Comparison of ENCODE assay signal across 22 mouse cellular contexts in genomic region chr12:95056926-95057325, GRCm38 (mm10).
A peak's percentile ranks its signal among the peaks of the same experiment; 100 is the strongest.
DNase-seq lines count a peak whose midpoint lies in the region; ATAC-seq lines count a peak whose summit lies in the region.
"Had no signal": no experiment of that assay in that cellular context is flagged by ENCODE, and none has a peak within 500 bp of the region (broad histone marks: within the 10 kb centered on the region; RNA-seq: fewer than 3 reads in every experiment).

No protein-coding gene starts in this region.

- H3K4me2 ChIP-seq in hindbrain, embryonic 12.5 days (replicated peaks), result no peak overlapping the region
- no peak overlapping the region for H3K4me2 ChIP-seq in hindbrain, embryonic 16.5 days (ENCODE audit: low read length)
- H3K4me2 ChIP-seq in midbrain, embryonic 12.5 days (replicated peaks), result no peak overlapping the region
- no peak overlapping the region for H3K4me2 ChIP-seq in midbrain, embryonic 14.5 days (ENCODE audit: low read length)
- H3K4me2 ChIP-seq: embryonic facial prominence, embryonic 15.5 days; heart, embryonic 13.5 days; limb, embryonic 13.5 days; liver, embryonic 13.5 days; lung, embryonic 14.5 days; neural tube, embryonic 13.5 days had no signal

- H3K4me3 ChIP-seq in hindbrain, embryonic 12.5 days, result no peak overlapping the region
- no peak overlapping the region for H3K4me3 ChIP-seq in hindbrain, embryonic 16.5 days (ENCODE audit: low read length)
- H3K4me3 ChIP-seq in midbrain, embryonic 12.5 days, result no peak overlapping the region
- no peak overlapping the region for H3K4me3 ChIP-seq in midbrain, embryonic 14.5 days (replicated peaks; ENCODE audit: low read depth, low read length)
- H3K4me3 ChIP-seq: embryonic facial prominence, embryonic 15.5 days; heart, embryonic 13.5 days; limb, embryonic 13.5 days; liver, embryonic 13.5 days; neural tube, embryonic 13.5 days had no signal

- peak; percentile 48 to 52 for DNase-seq in cerebellum, postnatal 10 days
- DNase-seq in cerebellum, adult 8-10 months, result no peak
- no peak for DNase-seq in midbrain, embryonic 14.5 days
- peak; percentile 27 for DNase-seq in telencephalon, adult 2 months (ENCODE audit: low read depth, low spot score)
- no peak for DNase-seq in thymus, postnatal 14 days
- DNase-seq: adrenal gland, adult 2 months; gastrocnemius, postnatal 10 days; heart, adult 11 months; kidney, adult 2 months; kidney, postnatal 10 days; liver, embryonic 13.5 days; lung, embryonic 14.5 days; lung, postnatal 4 days; thymus, postnatal 25 days had no signal

- H3K9ac ChIP-seq in hindbrain, embryonic 12.5 days, result no peak overlapping the region
- no peak overlapping the region for H3K9ac ChIP-seq in hindbrain, embryonic 16.5 days (ENCODE audit: low read depth, low read length)
- H3K9ac ChIP-seq in midbrain, embryonic 12.5 days (replicated peaks), result no peak overlapping the region
- no peak overlapping the region for H3K9ac ChIP-seq in midbrain, embryonic 14.5 days (replicated peaks; ENCODE audit: low read length)
- H3K9ac ChIP-seq: embryonic facial prominence, embryonic 15.5 days; heart, embryonic 13.5 days; limb, embryonic 13.5 days; liver, embryonic 13.5 days; lung, embryonic 14.5 days; neural tube, embryonic 13.5 days had no signal

- WGBS in hindbrain, embryonic 12.5 days, result 48% methylated on average over 7 of the region's 7 CpGs
- 50% methylated on average over 7 of the region's 7 CpGs for WGBS in hindbrain, embryonic 16.5 days
- 63% methylated on average over 7 of the region's 7 CpGs for WGBS in midbrain, embryonic 12.5 days
- WGBS in midbrain, embryonic 14.5 days, result 34% methylated on average over 7 of the region's 7 CpGs

- H3K9me3 ChIP-seq in hindbrain, embryonic 12.5 days (replicated peaks), result no peaks in the 10 kb centered on the region
- H3K9me3 ChIP-seq in hindbrain, embryonic 16.5 days (ENCODE audit: control insufficient read depth, low read length), result no peaks in the 10 kb centered on the region
- H3K9me3 ChIP-seq in midbrain, embryonic 12.5 days, result no peaks in the 10 kb centered on the region
- H3K9me3 ChIP-seq in midbrain, embryonic 14.5 days (ENCODE audit: control insufficient read depth, low read length), result no peaks in the 10 kb centered on the region
- H3K9me3 ChIP-seq: embryonic facial prominence, embryonic 15.5 days; heart, embryonic 13.5 days; limb, embryonic 13.5 days; liver, embryonic 13.5 days; neural tube, embryonic 13.5 days had no signal

- no peak overlapping the region for H3K27ac ChIP-seq in hindbrain, embryonic 12.5 days
- no peak overlapping the region for H3K27ac ChIP-seq in hindbrain, embryonic 16.5 days (ENCODE audit: low read depth, low read length)
- H3K27ac ChIP-seq in midbrain, embryonic 12.5 days (replicated peaks), result no peak overlapping the region
- no peak overlapping the region for H3K27ac ChIP-seq in midbrain, embryonic 14.5 days (replicated peaks; ENCODE audit: low read depth, low read length)
- H3K27ac ChIP-seq: embryonic facial prominence, embryonic 15.5 days; heart, embryonic 13.5 days; limb, embryonic 13.5 days; liver, embryonic 13.5 days; neural tube, embryonic 13.5 days; stomach, postnatal 0 days had no signal

- ATAC-seq in hindbrain, embryonic 12.5 days (ENCODE audit: low FRiP score), result peak; percentile 54; the same call in 1 of the 2 replicates
- no peak for ATAC-seq in hindbrain, embryonic 16.5 days
- peak; percentile 38; the same call in 1 of the 2 replicates for ATAC-seq in midbrain, embryonic 12.5 days (ENCODE audit: low FRiP score, low read depth)
- ATAC-seq in midbrain, embryonic 14.5 days (ENCODE audit: low FRiP score, low TSS enrichment), result no peak

- H3K27me3 ChIP-seq in hindbrain, embryonic 12.5 days, result no peaks in the 10 kb centered on the region
- H3K27me3 ChIP-seq in hindbrain, embryonic 16.5 days (replicated peaks; ENCODE audit: control insufficient read depth, insufficient read depth, low read length), result no peaks in the 10 kb centered on the region
- H3K27me3 ChIP-seq in midbrain, embryonic 12.5 days, result no peaks in the 10 kb centered on the region
- no peaks in the 10 kb centered on the region for H3K27me3 ChIP-seq in midbrain, embryonic 14.5 days (ENCODE audit: control insufficient read depth, insufficient read depth, low read length)
- H3K27me3 ChIP-seq: embryonic facial prominence, embryonic 15.5 days; heart, embryonic 13.5 days; limb, embryonic 13.5 days; liver, embryonic 13.5 days; neural tube, embryonic 13.5 days had no signal

- H3K4me1 ChIP-seq in hindbrain, embryonic 12.5 days, result no peaks in the 10 kb centered on the region
- no peaks in the 10 kb centered on the region for H3K4me1 ChIP-seq in hindbrain, embryonic 16.5 days (ENCODE audit: control insufficient read depth, insufficient read depth, low read depth, low read length)
- no peaks in the 10 kb centered on the region for H3K4me1 ChIP-seq in midbrain, embryonic 12.5 days
- no peaks in the 10 kb centered on the region for H3K4me1 ChIP-seq in midbrain, embryonic 14.5 days (ENCODE audit: control insufficient read depth, insufficient read depth, low read length)
- H3K4me1 ChIP-seq: embryonic facial prominence, embryonic 15.5 days; heart, embryonic 13.5 days; limb, embryonic 13.5 days; liver, embryonic 13.5 days; neural tube, embryonic 13.5 days had no signal

- H3K36me3 ChIP-seq in hindbrain, embryonic 12.5 days, result no peaks in the 10 kb centered on the region
- H3K36me3 ChIP-seq in hindbrain, embryonic 16.5 days (ENCODE audit: control insufficient read depth, insufficient read depth, low read length), result no peaks in the 10 kb centered on the region
- no peaks in the 10 kb centered on the region for H3K36me3 ChIP-seq in midbrain, embryonic 12.5 days
- no peaks in the 10 kb centered on the region for H3K36me3 ChIP-seq in midbrain, embryonic 14.5 days (ENCODE audit: control insufficient read depth, insufficient read depth, low read length)
- H3K36me3 ChIP-seq: embryonic facial prominence, embryonic 15.5 days; heart, embryonic 13.5 days; limb, embryonic 13.5 days; liver, embryonic 13.5 days; neural tube, embryonic 13.5 days had no signal

Comparison
In these comparisons a context has a peak if more than half of its experiments do, and no peak if none do; other contexts are left out.
1. DNase-seq: peak in cerebellum, postnatal 10 days (2 of 2) and telencephalon, adult 2 months (single experiment); none in cerebellum, adult 8-10 months (single experiment), midbrain, embryonic 14.5 days (single experiment) and thymus, postnatal 14 days (single experiment).
2. ATAC-seq: peak in hindbrain, embryonic 12.5 days (single experiment) and midbrain, embryonic 12.5 days (single experiment); none in hindbrain, embryonic 16.5 days (single experiment) and midbrain, embryonic 14.5 days (single experiment).